Mouse (Mus musculus) forebrain, embryonic 15.5 days (tissue): ENCODE data around the gene Cx3cr1. TPM values are rescaled to one million over a fixed set of nuclear protein-coding genes. Genes with fewer than 3 reads are reported as not detected.

Source experiments
- ATAC-seq: fragments of 200-750 bp; cut with Nextera tagmentation; replicated peaks from 2 replicates; pipeline ENCODE4 v1.8.0; 2017; ENCODE audit warnings: mild to moderate bottlenecking, moderate TSS enrichment, moderate library complexity
- H3K27ac ChIP-seq: fragments of 300-500 bp; sonication (generic); replicated peaks from 2 replicates; pipeline ENCODE4 v1.5.1; 2015; ENCODE audit warnings: mild to moderate bottlenecking, inconsistent platforms
- H3K27me3 ChIP-seq: fragments of 300-500 bp; sonication (generic); 2 replicates; pipeline ENCODE4 v1.6.1; 2015; ENCODE audit warnings: inconsistent platforms
- H3K36me3 ChIP-seq: fragments of 300-500 bp; sonication (generic); 2 replicates; pipeline ENCODE4 v1.6.1; 2015; ENCODE audit warnings: mild to moderate bottlenecking, inconsistent platforms
- H3K4me1 ChIP-seq: fragments of 300-500 bp; sonication (generic); 2 replicates; pipeline ENCODE4 v1.6.1; 2015; ENCODE audit warnings: inconsistent platforms
- H3K4me2 ChIP-seq: fragments of 300-500 bp; sonication (generic); replicated peaks from 2 replicates; pipeline ENCODE4 v1.6.1; 2015; ENCODE audit warnings: mild to moderate bottlenecking, inconsistent platforms
- H3K4me3 ChIP-seq: fragments of 300-500 bp; sonication (generic); 2 replicates; pipeline ENCODE4 v1.5.1; 2015; ENCODE audit warnings: mild to moderate bottlenecking, inconsistent platforms
- H3K9ac ChIP-seq: fragments of 300-500 bp; sonication (generic); replicated peaks from 2 replicates; pipeline ENCODE4 v1.6.1; 2015; ENCODE audit warnings: mild to moderate bottlenecking, inconsistent platforms
- H3K9me3 ChIP-seq: fragments of 300-500 bp; sonication (generic); 2 replicates; pipeline ENCODE4 v1.6.1; 2016; ENCODE audit warnings: inconsistent platforms
- WGBS: fragments of 180-500 bp; shearing (Covaris S2); methylation state at CpG from one replicate; pipeline ENCODE4 v1.1.7; 2015; ENCODE audit warnings: mixed read lengths; 5-methylcytosine and 5-hydroxymethylcytosine counted together
- polyA plus RNA-seq: library from polyadenylated mRNA; unstranded; fragments of >200 nt; fragmentation: Nextera tagmentation; extraction: Ambion mirVana; gene quantifications from 2 replicates; pipeline ENCODE4 v1.2.1, GENCODE M21; 2015

Gene Cx3cr1
- polyA plus RNA-seq, 1 experiment from 2014 or later, result 6.9 TPM

DNA sequence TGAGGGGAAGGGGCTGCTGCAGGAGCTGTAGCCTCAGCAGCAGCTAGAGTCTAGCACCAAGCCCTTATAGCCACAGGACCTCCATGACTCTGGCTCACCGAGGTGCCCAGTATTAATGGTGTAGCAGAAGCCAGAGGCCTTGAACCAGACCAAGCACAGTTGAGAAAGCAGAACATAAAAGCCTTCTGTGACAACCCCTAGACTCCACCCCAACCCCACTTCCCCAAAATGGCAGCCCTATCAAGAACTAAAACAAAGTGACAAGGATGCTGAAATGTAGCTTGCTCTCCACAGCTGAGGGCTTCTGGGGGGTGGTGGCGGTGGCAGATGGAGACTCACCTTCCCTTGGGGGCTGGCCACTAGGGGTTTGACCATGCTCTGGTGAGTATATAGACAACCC is 31.5 kb upstream of the Cx3cr1 start:
- Histone ChIP-seq H3K27me3 (no peaks in the 10 kb centered on the region), H3K9ac (no peak overlapping the region), H3K36me3 (no peaks in the 10 kb centered on the region), H3K4me1 (0 out of 2 replicates have a peak, but pooled peaks cover 3% of the 10 kb centered on the region), H3K4me2 (no peak overlapping the region), H3K9me3 (no peaks in the 10 kb centered on the region), H3K4me3 (no peak overlapping the region), H3K27ac (no peak overlapping the region)
- WGBS, result 95% methylated on average over 2 of the region's 2 CpGs
- ATAC-seq, result no peak

DNA sequence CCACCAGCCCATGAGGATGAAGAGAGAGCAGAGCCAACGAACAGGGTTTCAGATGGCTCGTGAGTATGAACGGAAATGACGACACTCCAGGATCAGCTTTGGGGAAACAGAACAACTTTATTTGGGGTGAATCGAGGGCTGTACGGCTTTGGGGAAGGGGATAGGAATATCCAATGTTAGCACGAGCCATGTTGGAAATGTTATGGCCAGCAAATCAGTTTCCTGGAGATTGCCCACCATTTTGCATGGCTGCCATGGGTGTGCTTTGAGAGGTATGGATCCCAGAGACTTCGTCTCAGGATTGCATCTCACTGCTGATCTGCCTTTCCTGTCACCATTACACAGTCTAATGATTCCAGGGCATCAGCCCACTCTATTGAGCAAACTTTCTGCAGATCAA is 29.6 kb upstream of the Cx3cr1 start:
- ATAC-seq, result no peak
- WGBS, result 88% methylated on average over 8 of the region's 8 CpGs

DNA sequence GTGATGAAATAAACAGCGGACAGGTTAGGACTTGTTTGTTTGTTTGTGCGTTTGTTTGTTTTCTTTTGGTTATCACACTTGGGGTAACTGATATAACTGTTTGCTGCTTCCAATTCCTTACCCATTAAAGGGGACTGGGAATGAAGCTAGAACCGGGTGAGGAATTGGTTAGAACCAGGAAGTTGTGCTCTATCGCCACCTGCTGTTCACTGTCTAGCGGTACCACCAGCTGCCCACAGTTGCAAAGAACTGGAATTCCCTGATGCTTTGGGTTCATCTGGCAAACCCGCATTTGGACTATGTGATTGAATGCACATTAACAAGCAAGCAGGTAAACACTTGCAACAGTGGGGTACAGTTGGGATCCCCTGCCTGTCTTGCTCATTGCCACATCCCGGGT is 29.0 kb upstream of the Cx3cr1 start:
- H3K4me1 ChIP-seq, result 0 out of 2 replicates have a peak, but pooled peaks cover 3% of the 10 kb centered on the region
- no peaks in the 10 kb centered on the region for H3K36me3 ChIP-seq
- no peaks in the 10 kb centered on the region for H3K9me3 ChIP-seq
- H3K4me2 ChIP-seq, result no peak overlapping the region
- H3K9ac ChIP-seq, result no peak overlapping the region
- ATAC-seq, result no peak
- H3K27ac ChIP-seq, result no peak overlapping the region
- H3K4me3 ChIP-seq, result no peak overlapping the region
- 24% methylated on average over 7 of the region's 7 CpGs for WGBS
- no peaks in the 10 kb centered on the region for H3K27me3 ChIP-seq

More for the DNA sequence above, 29.6 kb upstream of the Cx3cr1 start:
- Histone ChIP-seq H3K36me3 (no peaks in the 10 kb centered on the region), H3K9ac (no peak overlapping the region), H3K4me3 (no peak overlapping the region), H3K4me2 (no peak overlapping the region), H3K4me1 (0 out of 2 replicates have a peak, but pooled peaks cover 3% of the 10 kb centered on the region), H3K27me3 (no peaks in the 10 kb centered on the region), H3K27ac (no peak overlapping the region), H3K9me3 (no peaks in the 10 kb centered on the region)

- Histone ChIP-seq H3K9me3 (no peaks in the 10 kb centered on the region), H3K4me1 (0 out of 2 replicates have a peak, but pooled peaks cover 3% of the 10 kb centered on the region), H3K27me3 (no peaks in the 10 kb centered on the region), H3K27ac (no peak overlapping the region), H3K4me3 (no peak overlapping the region), H3K9ac (no peak overlapping the region), H3K4me2 (no peak overlapping the region), H3K36me3 (no peaks in the 10 kb centered on the region)
- ATAC-seq, result no peak
- 81% methylated on average over 7 of the region's 7 CpGs for WGBS
Measured at GRCm38 (mm10) chr9:120095886-120096285, 26.2 kb upstream of the Cx3cr1 start.

GRCm38 (mm10) chr9:120093701-120094100 is 24.0 kb upstream of the Cx3cr1 start:
- 91% methylated on average over 13 of the region's 13 CpGs for WGBS
- no peaks in the 10 kb centered on the region for H3K27me3 ChIP-seq
- H3K36me3 ChIP-seq, result no peaks in the 10 kb centered on the region
- H3K4me1 ChIP-seq, result 0 out of 2 replicates have a peak, but pooled peaks cover 3% of the 10 kb centered on the region
- no peak for ATAC-seq
- H3K4me2 ChIP-seq, result no peak overlapping the region
- H3K4me3 ChIP-seq, result no peak overlapping the region
- no peak overlapping the region for H3K9ac ChIP-seq
- H3K9me3 ChIP-seq, result no peaks in the 10 kb centered on the region
- no peak overlapping the region for H3K27ac ChIP-seq

GRCm38 (mm10) chr9:120091696-120092238 is 22.1 kb upstream of the Cx3cr1 start, which contains the start of gene Ccr8:
Gene Ccr8 (plus strand): TSS chr9:120092114.
- Histone ChIP-seq H3K27me3 (no peaks in the 10 kb centered on the region), H3K27ac (no peak within 1 kb of the TSS), H3K9me3 (no peaks in the 10 kb centered on the region), H3K4me3 (no peak within 1 kb of the TSS), H3K4me1 (no peaks in the 10 kb centered on the region), H3K4me2 (no peak within 1 kb of the TSS), H3K36me3 (no peaks in the 10 kb centered on the region), H3K9ac (no peak within 1 kb of the TSS)
- WGBS, result 78% methylated on average over 5 of the region's 5 CpGs
- ATAC-seq, result no peak

DNA sequence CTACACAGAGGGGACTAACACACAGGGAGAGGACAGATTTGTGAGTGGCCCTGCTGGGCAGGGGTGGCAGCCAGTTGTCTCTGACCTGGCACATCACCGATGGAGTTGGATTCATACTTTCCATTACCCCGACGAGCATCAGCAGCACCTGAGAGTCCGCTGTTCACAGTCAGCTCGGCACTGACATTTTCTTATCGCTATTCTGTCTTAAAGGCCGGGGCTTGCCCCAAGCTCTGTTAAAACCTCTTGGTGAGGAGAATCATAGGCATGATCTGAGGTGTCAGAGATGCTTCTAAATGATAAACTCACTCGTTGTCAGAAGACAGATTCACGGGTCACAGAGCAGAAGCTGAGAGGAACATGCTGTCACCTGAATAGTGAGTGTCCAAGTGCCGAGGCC is 21.4 kb upstream of the Cx3cr1 start:
- no peak overlapping the region for H3K4me2 ChIP-seq
- no peaks in the 10 kb centered on the region for H3K27me3 ChIP-seq
- WGBS, result 87% methylated on average over 10 of the region's 10 CpGs
- no peak for ATAC-seq
- H3K27ac ChIP-seq, result no peak overlapping the region
- H3K4me3 ChIP-seq, result no peak overlapping the region
- H3K9me3 ChIP-seq, result no peaks in the 10 kb centered on the region
- no peaks in the 10 kb centered on the region for H3K36me3 ChIP-seq
- no peak overlapping the region for H3K9ac ChIP-seq
- no peaks in the 10 kb centered on the region for H3K4me1 ChIP-seq

DNA sequence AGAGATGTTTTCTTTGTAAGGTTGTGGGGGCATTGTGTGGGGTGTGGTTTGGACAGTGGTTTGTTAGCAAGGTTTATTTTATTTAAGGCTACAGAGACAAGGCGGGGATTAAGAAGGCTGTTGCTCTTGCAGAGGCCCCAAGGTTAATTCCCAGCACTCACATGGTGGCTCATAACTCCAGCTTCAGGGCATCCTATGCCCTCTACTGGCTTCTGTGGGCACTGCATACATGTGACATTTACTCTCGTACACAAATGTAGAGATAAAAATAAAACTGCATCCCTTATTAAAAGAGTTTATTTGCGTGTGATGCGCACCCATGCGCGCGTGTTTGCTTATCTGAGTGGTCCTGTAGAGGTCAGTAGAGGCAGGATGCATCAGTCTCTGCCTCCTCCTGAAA is 19.4 kb upstream of the Cx3cr1 start:
- Histone ChIP-seq H3K9ac (no peak overlapping the region), H3K9me3 (no peaks in the 10 kb centered on the region), H3K27me3 (no peaks in the 10 kb centered on the region), H3K36me3 (no peaks in the 10 kb centered on the region), H3K4me3 (no peak overlapping the region), H3K27ac (no peak overlapping the region), H3K4me2 (no peak overlapping the region), H3K4me1 (no peaks in the 10 kb centered on the region)
- 86% methylated on average over 7 of the region's 7 CpGs for WGBS
- ATAC-seq, result no peak

- Histone ChIP-seq H3K36me3 (no peaks in the 10 kb centered on the region), H3K4me2 (no peak overlapping the region), H3K27ac (no peak overlapping the region), H3K9ac (no peak overlapping the region), H3K9me3 (no peaks in the 10 kb centered on the region), H3K4me1 (no peaks in the 10 kb centered on the region), H3K27me3 (no peaks in the 10 kb centered on the region), H3K4me3 (no peak overlapping the region)
- no peak for ATAC-seq
- 91% methylated on average over 9 of the region's 9 CpGs for WGBS
Measured at GRCm38 (mm10) chr9:120084406-120084805, 14.7 kb upstream of the Cx3cr1 start.

DNA sequence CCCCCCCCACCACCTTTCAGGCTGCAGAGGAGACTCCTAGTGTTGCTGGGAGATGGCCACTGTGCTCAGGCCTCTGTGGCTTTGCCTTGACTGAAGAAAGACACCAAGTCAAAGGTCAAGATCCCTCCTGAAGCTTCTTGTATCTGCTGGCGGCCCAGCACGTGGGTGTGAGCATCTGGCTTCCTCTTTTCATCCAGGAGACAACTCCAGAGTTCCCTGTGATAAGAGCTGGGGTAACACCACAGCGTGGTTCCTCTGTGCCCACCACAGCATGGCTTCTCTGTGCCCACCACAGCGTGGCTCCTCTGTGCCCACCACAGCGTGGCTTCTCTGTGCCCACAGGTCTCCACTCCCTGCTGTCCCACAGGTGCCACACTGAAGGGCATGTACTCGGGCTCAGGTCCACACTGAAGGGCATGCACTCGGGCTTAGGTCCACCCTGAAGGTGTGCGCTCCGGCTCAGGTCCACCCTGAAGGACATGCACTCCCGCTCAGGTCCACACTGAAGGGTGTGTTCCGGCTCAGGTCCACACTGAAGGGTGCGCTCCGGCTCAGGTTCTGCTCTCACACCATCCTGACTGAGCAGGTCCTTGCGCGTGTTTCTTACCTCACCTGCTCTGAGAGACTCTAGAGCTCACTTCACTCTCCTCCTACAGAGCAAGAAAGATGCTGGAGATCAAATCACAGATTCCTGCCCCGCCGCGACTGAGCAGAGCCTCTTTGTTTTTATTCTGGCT is 13.6 kb upstream of the Cx3cr1 start:
- no peak overlapping the region for H3K27ac ChIP-seq
- ATAC-seq, result no peak
- no peak overlapping the region for H3K4me3 ChIP-seq
- no peaks in the 10 kb centered on the region for H3K27me3 ChIP-seq
- H3K9ac ChIP-seq, result no peak overlapping the region
- no peaks in the 10 kb centered on the region for H3K36me3 ChIP-seq
- H3K4me2 ChIP-seq, result no peak overlapping the region
- no peaks in the 10 kb centered on the region for H3K9me3 ChIP-seq
- 86% methylated on average over 18 of the region's 18 CpGs for WGBS
- no peaks in the 10 kb centered on the region for H3K4me1 ChIP-seq

GRCm38 (mm10) chr9:120082691-120083090 is 13.0 kb upstream of the Cx3cr1 start:
- Histone ChIP-seq H3K4me1 (0 out of 2 replicates have a peak, but pooled peaks cover under 1% of the 10 kb centered on the region), H3K36me3 (no peaks in the 10 kb centered on the region), H3K27me3 (no peaks in the 10 kb centered on the region), H3K27ac (no peak overlapping the region), H3K9me3 (no peaks in the 10 kb centered on the region), H3K4me3 (no peak overlapping the region), H3K9ac (no peak overlapping the region), H3K4me2 (no peak overlapping the region)
- ATAC-seq, result no peak
- WGBS, result 72% methylated on average over 4 of the region's 4 CpGs

GRCm38 (mm10) chr9:120081967-120082366 is 12.3 kb upstream of the Cx3cr1 start:
- H3K4me1 ChIP-seq, result 0 out of 2 replicates have a peak, but pooled peaks cover 2% of the 10 kb centered on the region
- H3K27ac ChIP-seq, result no peak overlapping the region
- H3K9ac ChIP-seq, result no peak overlapping the region
- H3K36me3 ChIP-seq, result no peaks in the 10 kb centered on the region
- no peak overlapping the region for H3K4me2 ChIP-seq
- no peaks in the 10 kb centered on the region for H3K27me3 ChIP-seq
- ATAC-seq, result no peak
- H3K9me3 ChIP-seq, result no peaks in the 10 kb centered on the region
- H3K4me3 ChIP-seq, result no peak overlapping the region
- 76% methylated on average over 5 of the region's 5 CpGs for WGBS
